Comparison of ENCODE assay signal across 10 mouse cellular contexts in the genomic region with DNA sequence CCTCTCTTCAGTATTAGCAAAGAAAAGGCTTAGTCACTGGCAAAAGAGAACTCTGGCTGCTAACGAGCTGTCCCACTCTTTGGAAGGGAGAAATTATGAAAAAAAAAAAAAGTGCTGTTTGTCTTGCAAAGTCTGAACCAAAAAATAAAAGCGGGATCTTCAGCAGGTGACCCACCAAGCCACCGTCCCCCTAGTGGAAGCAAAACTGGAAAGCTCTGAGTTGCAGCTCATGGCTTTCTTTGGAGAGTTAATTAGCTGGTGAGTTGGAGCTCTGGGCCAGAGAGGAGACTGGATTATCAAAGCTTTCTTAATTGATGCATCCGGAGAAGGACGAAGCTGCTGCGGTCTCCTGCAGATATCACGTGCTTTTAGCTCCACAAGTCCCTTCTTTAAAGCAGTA. TPM values are rescaled to one million over a fixed set of nuclear protein-coding genes. Genes with fewer than 3 reads are reported as not detected.
"Had no signal": no experiment of that assay in that cellular context is flagged by ENCODE, and none has a peak within 500 bp of the region (broad histone marks: within the 10 kb centered on the region; RNA-seq: fewer than 3 reads in every experiment).

No protein-coding gene starts in this region.

- H3K36me3 ChIP-seq: limb, embryonic 13.5 days; midbrain, embryonic 13.5 days; neural tube, embryonic 13.5 days had no signal

- ATAC-seq: midbrain, embryonic 13.5 days had no signal

- H3K4me2 ChIP-seq: limb, embryonic 13.5 days; midbrain, embryonic 13.5 days; neural tube, embryonic 13.5 days had no signal

- H3K27me3 ChIP-seq: limb, embryonic 13.5 days; midbrain, embryonic 13.5 days; neural tube, embryonic 13.5 days had no signal

- H3K4me3 ChIP-seq: limb, embryonic 13.5 days; midbrain, embryonic 13.5 days; neural tube, embryonic 13.5 days had no signal

- H3K4me1 ChIP-seq: limb, embryonic 13.5 days; neural tube, embryonic 13.5 days had no signal

- DNase-seq: kidney, adult 9 months; kidney, postnatal 36 days; left cerebral cortex, postnatal 4 days; lung, adult 18-20 months had no signal

- H3K27ac ChIP-seq: limb, embryonic 13.5 days; liver, embryonic 14.5 days; midbrain, embryonic 13.5 days; neural tube, embryonic 13.5 days; stomach, postnatal 0 days had no signal

- H3K9ac ChIP-seq: limb, embryonic 13.5 days; liver, embryonic 14.5 days; midbrain, embryonic 13.5 days; neural tube, embryonic 13.5 days had no signal

- H3K9me3 ChIP-seq: limb, embryonic 13.5 days; midbrain, embryonic 13.5 days; neural tube, embryonic 13.5 days had no signal

RNA-seq across cellular contexts. Expression of gene Lrguk, which starts 29.7 kb away (rescaled TPM):
- polyA plus RNA-seq: liver, adult 2 months had no signal
